Mouse (Mus musculus): ENCODE data around the gene Lrch1. TPM values are rescaled to one million over a fixed set of nuclear protein-coding genes. Genes with fewer than 3 reads are reported as not detected.

The Lrch1 gene
- polyA plus RNA-seq, 1 experiment from 2014 or later, result 12.6 TPM

DNA sequence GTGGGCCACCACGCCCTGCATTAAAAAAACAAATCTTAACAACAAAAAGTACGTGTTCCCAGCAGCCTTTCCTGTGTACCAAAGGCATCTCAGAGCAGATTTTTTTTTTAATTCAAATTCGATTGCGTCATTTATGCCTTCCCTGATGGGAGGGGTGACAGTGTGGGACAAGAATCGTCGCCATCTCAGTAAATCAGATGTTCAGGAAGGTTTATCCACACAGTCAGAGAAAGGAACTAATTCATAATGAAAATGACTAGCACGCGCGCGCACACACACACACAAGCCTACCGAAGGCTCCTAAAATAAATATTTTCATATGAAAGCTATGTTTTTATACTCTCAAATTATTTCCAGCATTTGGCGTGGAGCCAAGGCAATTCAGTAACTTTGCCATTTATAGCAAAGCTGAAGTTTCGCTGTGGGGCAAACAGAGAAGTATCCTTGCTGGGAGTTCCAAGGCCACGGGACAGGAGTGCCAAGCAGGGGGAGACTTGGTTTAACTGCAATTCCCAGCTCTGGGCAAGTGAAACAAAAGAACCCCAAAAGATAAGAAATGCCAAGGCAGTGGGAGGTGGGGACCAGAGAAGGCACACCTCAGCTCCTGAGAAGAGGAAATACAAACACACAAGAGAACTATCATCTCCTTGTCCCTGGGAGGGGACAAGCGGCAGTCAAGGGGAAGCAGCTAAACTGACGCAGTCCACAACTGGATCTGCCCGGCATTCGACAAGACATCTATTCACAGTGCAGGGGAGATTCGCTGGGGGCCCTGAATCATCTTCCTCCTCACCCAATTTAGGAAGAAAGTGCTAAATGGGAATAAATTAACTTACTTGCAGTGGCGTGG lies 34.1 kb downstream of the Lrch1 start:
- Histone ChIP-seq H3K4me1 (replicated peaks; ENCODE audit: control insufficient read depth, insufficient read depth, low read length) (no peaks in the 10 kb centered on the region), H3K9me3 (ENCODE audit: control insufficient read depth, low read length) (no peaks in the 10 kb centered on the region), H3K27ac (ENCODE audit: low read depth, low read length) (no peak overlapping the region), H3K36me3 (ENCODE audit: control insufficient read depth, insufficient read depth, low read length) (no peaks in the 10 kb centered on the region), H3K4me3 (ENCODE audit: low read depth, low read length) (no peak overlapping the region), H3K4me2 (replicated peaks; ENCODE audit: low read depth, low read length) (no peak overlapping the region), H3K9ac (ENCODE audit: low read depth, low read length) (no peak overlapping the region), H3K27me3 (ENCODE audit: control insufficient read depth, insufficient read depth, low read length) (no peaks in the 10 kb centered on the region)
- DNase-seq (ENCODE audit: low spot score) (no peak), ATAC-seq (ENCODE audit: low FRiP score) (no peak)
- WGBS, result 85% methylated on average over 20 of the region's 20 CpGs

- Histone ChIP-seq H3K4me1 (replicated peaks; ENCODE audit: control insufficient read depth, insufficient read depth, low read length) (no peaks in the 10 kb centered on the region), H3K27me3 (ENCODE audit: control insufficient read depth, insufficient read depth, low read length) (no peaks in the 10 kb centered on the region), H3K4me2 (replicated peaks; ENCODE audit: low read depth, low read length) (no peak overlapping the region), H3K9me3 (ENCODE audit: control insufficient read depth, low read length) (no peaks in the 10 kb centered on the region), H3K27ac (ENCODE audit: low read depth, low read length) (no peak overlapping the region), H3K9ac (ENCODE audit: low read depth, low read length) (no peak overlapping the region), H3K4me3 (ENCODE audit: low read depth, low read length) (no peak overlapping the region), H3K36me3 (ENCODE audit: control insufficient read depth, insufficient read depth, low read length) (no peaks in the 10 kb centered on the region)
- 69% methylated on average over 5 of the region's 5 CpGs for WGBS
- no peak for DNase-seq (ENCODE audit: low spot score)
- ATAC-seq (ENCODE audit: low FRiP score), result no peak
Measured at GRCm38 (mm10) chr14:74910363-74910762, 37.3 kb downstream of the Lrch1 start.

GRCm38 (mm10) chr14:74909021-74909420 lies 38.7 kb downstream of the Lrch1 start:
- Histone ChIP-seq H3K36me3 (ENCODE audit: control insufficient read depth, insufficient read depth, low read length) (no peaks in the 10 kb centered on the region), H3K27me3 (ENCODE audit: control insufficient read depth, insufficient read depth, low read length) (no peaks in the 10 kb centered on the region), H3K9ac (ENCODE audit: low read depth, low read length) (no peak overlapping the region), H3K4me3 (ENCODE audit: low read depth, low read length) (no peak overlapping the region), H3K9me3 (ENCODE audit: control insufficient read depth, low read length) (no peaks in the 10 kb centered on the region), H3K27ac (ENCODE audit: low read depth, low read length) (no peak overlapping the region), H3K4me1 (replicated peaks; ENCODE audit: control insufficient read depth, insufficient read depth, low read length) (no peaks in the 10 kb centered on the region), H3K4me2 (replicated peaks; ENCODE audit: low read depth, low read length) (no peak overlapping the region)
- 82% methylated on average over 8 of the region's 8 CpGs for WGBS
- no peak for DNase-seq (ENCODE audit: low spot score)
- no peak for ATAC-seq (ENCODE audit: low FRiP score)

- H3K9ac ChIP-seq (ENCODE audit: low read depth, low read length), result no peak overlapping the region
- H3K4me1 ChIP-seq (replicated peaks; ENCODE audit: control insufficient read depth, insufficient read depth, low read length), result no peaks in the 10 kb centered on the region
- DNase-seq (ENCODE audit: low spot score) (no peak), ATAC-seq (ENCODE audit: low FRiP score) (no peak)
- 96% methylated on average over 6 of the region's 6 CpGs for WGBS
- H3K4me3 ChIP-seq (ENCODE audit: low read depth, low read length), result no peak overlapping the region
- no peaks in the 10 kb centered on the region for H3K9me3 ChIP-seq (ENCODE audit: control insufficient read depth, low read length)
- H3K27ac ChIP-seq (ENCODE audit: low read depth, low read length), result no peak overlapping the region
- no peaks in the 10 kb centered on the region for H3K36me3 ChIP-seq (ENCODE audit: control insufficient read depth, insufficient read depth, low read length)
- H3K4me2 ChIP-seq (replicated peaks; ENCODE audit: low read depth, low read length), result no peak overlapping the region
- no peaks in the 10 kb centered on the region for H3K27me3 ChIP-seq (ENCODE audit: control insufficient read depth, insufficient read depth, low read length)
Measured at GRCm38 (mm10) chr14:74908250-74908649, 39.4 kb downstream of the Lrch1 start.

DNA sequence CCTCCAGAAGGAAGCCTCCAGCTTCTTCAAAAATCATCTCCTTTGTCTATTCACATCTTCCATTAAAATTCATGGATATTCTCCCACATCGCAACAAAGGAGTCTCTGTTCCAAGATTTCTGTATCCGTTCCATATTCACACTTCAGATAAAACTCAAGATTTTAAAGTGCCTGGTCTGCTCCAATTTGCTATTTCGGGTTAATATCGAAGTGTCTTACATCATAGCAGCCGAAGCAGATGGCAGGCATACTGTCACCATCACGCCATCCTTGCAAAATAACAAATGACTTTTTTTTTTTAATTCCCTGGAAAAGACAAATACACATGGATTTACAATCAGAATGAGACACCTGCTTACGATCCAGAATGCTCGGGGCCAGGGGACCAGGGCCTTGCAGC lies 40.0 kb downstream of the Lrch1 start:
- no peak overlapping the region for H3K4me3 ChIP-seq (ENCODE audit: low read depth, low read length)
- 88% methylated on average over 8 of the region's 8 CpGs for WGBS
- no peaks in the 10 kb centered on the region for H3K4me1 ChIP-seq (replicated peaks; ENCODE audit: control insufficient read depth, insufficient read depth, low read length)
- no peaks in the 10 kb centered on the region for H3K27me3 ChIP-seq (ENCODE audit: control insufficient read depth, insufficient read depth, low read length)
- H3K9ac ChIP-seq (ENCODE audit: low read depth, low read length), result no peak overlapping the region
- no peak for ATAC-seq (ENCODE audit: low FRiP score)
- no peaks in the 10 kb centered on the region for H3K36me3 ChIP-seq (ENCODE audit: control insufficient read depth, insufficient read depth, low read length)
- H3K9me3 ChIP-seq (ENCODE audit: control insufficient read depth, low read length), result no peaks in the 10 kb centered on the region
- DNase-seq (ENCODE audit: low spot score), result no peak
- H3K4me2 ChIP-seq (replicated peaks; ENCODE audit: low read depth, low read length), result no peak overlapping the region
- H3K27ac ChIP-seq (ENCODE audit: low read depth, low read length), result no peak overlapping the region

GRCm38 (mm10) chr14:74905990-74906389 lies 41.7 kb downstream of the Lrch1 start:
- WGBS, result 75% methylated on average over 3 of the region's 3 CpGs

DNA sequence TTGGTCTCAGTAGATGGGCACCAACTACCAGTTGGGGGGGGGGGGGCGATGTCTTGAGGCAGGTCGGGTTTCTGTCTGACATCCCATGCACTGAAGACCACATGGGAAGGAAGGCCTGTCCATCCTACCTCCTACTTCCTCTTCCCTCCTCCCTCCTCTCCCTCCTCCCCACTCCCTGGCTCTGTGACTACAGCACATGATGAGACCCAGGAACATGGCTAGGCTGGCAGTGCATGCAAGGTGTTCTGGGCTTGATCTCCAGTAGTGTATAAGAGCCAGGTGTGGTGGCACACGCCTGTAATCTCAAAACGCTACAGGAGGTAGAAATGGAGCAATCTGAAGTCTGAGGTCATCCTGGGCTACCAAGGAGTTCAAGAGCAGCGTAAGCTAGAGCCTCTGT lies 43.2 kb downstream of the Lrch1 start:
- no peaks in the 10 kb centered on the region for H3K27me3 ChIP-seq (ENCODE audit: control insufficient read depth, insufficient read depth, low read length)
- H3K9ac ChIP-seq (ENCODE audit: low read depth, low read length), result no peak overlapping the region
- no peak overlapping the region for H3K27ac ChIP-seq (ENCODE audit: low read depth, low read length)
- H3K9me3 ChIP-seq (ENCODE audit: control insufficient read depth, low read length), result no peaks in the 10 kb centered on the region
- H3K4me1 ChIP-seq (replicated peaks; ENCODE audit: control insufficient read depth, insufficient read depth, low read length), result no peaks in the 10 kb centered on the region
- no peak overlapping the region for H3K4me3 ChIP-seq (ENCODE audit: low read depth, low read length)
- DNase-seq (ENCODE audit: low spot score) (no peak), ATAC-seq (ENCODE audit: low FRiP score) (no peak)
- 85% methylated on average over 5 of the region's 5 CpGs for WGBS
- no peak overlapping the region for H3K4me2 ChIP-seq (replicated peaks; ENCODE audit: low read depth, low read length)
- no peaks in the 10 kb centered on the region for H3K36me3 ChIP-seq (ENCODE audit: control insufficient read depth, insufficient read depth, low read length)

More at GRCm38 (mm10) chr14:74905990-74906389, 41.7 kb downstream of the Lrch1 start:
- no peaks in the 10 kb centered on the region for H3K4me1 ChIP-seq (replicated peaks; ENCODE audit: control insufficient read depth, insufficient read depth, low read length)
- no peaks in the 10 kb centered on the region for H3K9me3 ChIP-seq (ENCODE audit: control insufficient read depth, low read length)
- no peaks in the 10 kb centered on the region for H3K36me3 ChIP-seq (ENCODE audit: control insufficient read depth, insufficient read depth, low read length)
- no peak overlapping the region for H3K4me3 ChIP-seq (ENCODE audit: low read depth, low read length)
- DNase-seq (ENCODE audit: low spot score) (no peak), ATAC-seq (ENCODE audit: low FRiP score) (no peak)
- H3K4me2 ChIP-seq (replicated peaks; ENCODE audit: low read depth, low read length), result no peak overlapping the region
- H3K27ac ChIP-seq (ENCODE audit: low read depth, low read length), result no peak overlapping the region
- H3K27me3 ChIP-seq (ENCODE audit: control insufficient read depth, insufficient read depth, low read length), result no peaks in the 10 kb centered on the region
- H3K9ac ChIP-seq (ENCODE audit: low read depth, low read length), result no peak overlapping the region

GRCm38 (mm10) chr14:74903047-74903446 lies 44.6 kb downstream of the Lrch1 start:
- 84% methylated on average over 4 of the region's 4 CpGs for WGBS

GRCm38 (mm10) chr14:74900705-74901369 lies 46.8 kb downstream of the Lrch1 start:
- WGBS, result 65% methylated on average over 8 of the region's 8 CpGs
- Histone ChIP-seq H3K36me3 (ENCODE audit: control insufficient read depth, insufficient read depth, low read length) (no peaks in the 10 kb centered on the region), H3K9ac (ENCODE audit: low read depth, low read length) (no peak overlapping the region), H3K27ac (ENCODE audit: low read depth, low read length) (no peak overlapping the region), H3K4me3 (ENCODE audit: low read depth, low read length) (no peak overlapping the region), H3K27me3 (ENCODE audit: control insufficient read depth, insufficient read depth, low read length) (no peaks in the 10 kb centered on the region), H3K4me2 (replicated peaks; ENCODE audit: low read depth, low read length) (no peak overlapping the region), H3K4me1 (replicated peaks; ENCODE audit: control insufficient read depth, insufficient read depth, low read length) (no peaks in the 10 kb centered on the region), H3K9me3 (ENCODE audit: control insufficient read depth, low read length) (no peaks in the 10 kb centered on the region)
- ATAC-seq (ENCODE audit: low FRiP score) (peak; percentile 53; the same call in 1 of the 2 replicates), DNase-seq (ENCODE audit: low spot score) (no peak)

More at GRCm38 (mm10) chr14:74903047-74903446, 44.6 kb downstream of the Lrch1 start:
- no peaks in the 10 kb centered on the region for H3K36me3 ChIP-seq (ENCODE audit: control insufficient read depth, insufficient read depth, low read length)
- no peaks in the 10 kb centered on the region for H3K4me1 ChIP-seq (replicated peaks; ENCODE audit: control insufficient read depth, insufficient read depth, low read length)
- no peak overlapping the region for H3K4me3 ChIP-seq (ENCODE audit: low read depth, low read length)
- DNase-seq (ENCODE audit: low spot score) (no peak), ATAC-seq (ENCODE audit: low FRiP score) (no peak)
- H3K27ac ChIP-seq (ENCODE audit: low read depth, low read length), result no peak overlapping the region
- no peak overlapping the region for H3K9ac ChIP-seq (ENCODE audit: low read depth, low read length)
- H3K27me3 ChIP-seq (ENCODE audit: control insufficient read depth, insufficient read depth, low read length), result no peaks in the 10 kb centered on the region
- H3K9me3 ChIP-seq (ENCODE audit: control insufficient read depth, low read length), result no peaks in the 10 kb centered on the region
- no peak overlapping the region for H3K4me2 ChIP-seq (replicated peaks; ENCODE audit: low read depth, low read length)
